Mouse (Mus musculus) spleen, postnatal 10 days (tissue): ENCODE measurements around the gene Kctd6.
"Not testable (repeated sequence)": the region's sequence is repeated elsewhere in the genome, so short reads cannot be mapped to it uniquely, and the experiment has no call there.

Experiments used
- DNase-seq, 2 experiments: peaks; one replicate each; pipeline ENCODE4 v3.0.0; 2021 to 2022; ENCODE audit warnings: low spot score in 2 of 2

Gene Kctd6

DNA sequence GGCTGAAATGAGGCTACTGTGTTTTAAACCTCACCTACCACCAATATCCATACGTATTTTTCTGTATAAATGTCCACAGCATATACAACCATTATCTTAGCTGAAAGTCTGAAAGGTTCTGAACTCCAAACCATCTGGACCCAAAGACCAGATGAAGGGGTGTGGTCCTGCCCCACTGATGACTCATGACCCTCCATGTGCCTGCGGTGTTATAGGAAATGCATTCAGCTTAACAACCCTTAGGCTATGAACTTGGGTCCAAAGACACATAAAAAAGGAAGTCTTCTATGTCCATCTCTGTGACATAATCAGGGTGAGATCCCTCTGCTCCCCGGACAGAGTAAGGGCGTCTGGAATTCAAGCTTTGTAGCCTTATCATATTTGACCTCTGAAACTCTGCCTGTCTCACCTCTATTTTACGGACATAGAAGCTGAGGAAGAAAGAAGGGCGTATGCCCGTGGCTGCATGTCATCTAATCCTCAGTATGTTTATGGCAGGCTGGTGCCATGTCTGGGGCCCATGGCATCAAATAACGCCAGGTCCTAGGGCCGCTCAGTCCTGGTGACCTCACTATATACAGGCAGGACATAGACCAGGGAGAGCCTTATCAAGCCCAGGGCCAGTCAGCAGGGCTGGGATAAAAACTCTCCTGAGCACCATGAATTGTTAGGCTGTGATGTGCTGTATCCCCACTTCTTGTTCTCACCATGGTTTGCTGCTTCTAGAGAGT, 36.4 kb downstream of the Kctd6 start:
- no peak for DNase-seq

DNA sequence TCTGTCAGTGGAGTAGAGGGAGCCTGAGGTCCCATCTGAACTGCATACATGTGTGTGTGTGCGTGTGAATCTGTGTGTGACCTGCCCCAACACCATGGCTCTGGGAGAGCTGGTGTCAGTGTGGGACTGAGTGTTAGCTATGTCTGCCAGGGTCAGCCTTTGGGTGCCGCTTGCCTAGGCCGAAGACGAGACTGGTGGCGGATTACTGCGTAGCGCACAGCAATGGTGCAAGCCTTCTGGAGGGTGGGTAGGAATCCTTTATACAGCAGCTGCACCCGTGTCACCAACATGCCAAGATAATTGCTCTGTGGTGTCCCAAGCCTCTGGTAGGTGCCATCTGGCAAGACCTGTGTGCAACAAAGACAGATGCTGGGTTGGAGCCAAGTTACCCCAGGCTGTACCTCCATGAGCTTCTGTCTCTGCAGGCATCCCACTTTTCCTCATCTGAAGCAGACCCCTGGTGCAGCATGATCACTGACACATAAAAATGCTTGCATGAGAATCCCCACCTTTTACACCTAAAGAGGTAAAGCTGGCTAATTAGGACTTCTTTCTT, 37.5 kb downstream of the Kctd6 start:
- no peak for DNase-seq

GRCm38 (mm10) chr14:8255076-8255729, 41.3 kb downstream of the Kctd6 start:
- peak in 1 of 2 experiments; percentile 73 for DNase-seq

GRCm38 (mm10) chr14:8256072-8256471, 42.1 kb downstream of the Kctd6 start:
- DNase-seq, result no peak

DNA sequence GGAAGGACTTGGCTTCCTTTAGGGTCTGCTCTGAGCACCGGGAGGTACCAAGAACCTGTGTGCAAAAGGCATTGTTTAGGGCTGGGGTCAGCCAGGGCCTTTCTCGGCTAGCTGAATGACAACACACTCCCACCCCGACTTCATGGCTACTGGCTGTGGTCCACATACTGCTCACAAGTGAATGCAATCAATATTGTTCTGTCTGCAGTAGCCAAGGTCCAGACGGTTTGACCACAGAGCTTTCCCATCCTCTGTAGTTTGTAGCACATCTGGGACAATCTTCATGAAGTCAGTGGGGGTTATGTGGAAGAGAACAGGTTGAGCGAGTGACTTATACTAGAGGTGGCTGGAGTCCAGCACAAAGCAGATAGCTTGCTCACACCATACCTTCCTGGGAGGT, 42.9 kb downstream of the Kctd6 start:
- no peak for DNase-seq

GRCm38 (mm10) chr14:8257521-8258334, 43.8 kb downstream of the Kctd6 start:
- DNase-seq, result no peak

DNA sequence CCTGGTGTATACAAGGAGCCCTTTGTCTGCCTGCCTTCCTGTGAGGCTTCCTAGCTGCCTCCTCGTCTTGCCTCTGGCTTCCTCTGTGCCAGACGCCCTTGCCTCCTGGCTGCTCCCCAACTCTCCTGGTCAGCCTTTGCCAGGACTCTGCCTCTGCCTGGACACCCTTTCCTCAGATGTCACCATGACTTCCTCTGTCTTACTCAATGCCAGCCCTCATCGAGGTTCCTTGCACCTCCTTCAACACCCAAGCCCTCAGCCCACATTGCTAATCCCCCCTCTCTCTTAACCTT, 44.3 kb downstream of the Kctd6 start:
- DNase-seq, result no peak

GRCm38 (mm10) chr14:8258752-8259151, 44.8 kb downstream of the Kctd6 start:
- no peak for DNase-seq

DNA sequence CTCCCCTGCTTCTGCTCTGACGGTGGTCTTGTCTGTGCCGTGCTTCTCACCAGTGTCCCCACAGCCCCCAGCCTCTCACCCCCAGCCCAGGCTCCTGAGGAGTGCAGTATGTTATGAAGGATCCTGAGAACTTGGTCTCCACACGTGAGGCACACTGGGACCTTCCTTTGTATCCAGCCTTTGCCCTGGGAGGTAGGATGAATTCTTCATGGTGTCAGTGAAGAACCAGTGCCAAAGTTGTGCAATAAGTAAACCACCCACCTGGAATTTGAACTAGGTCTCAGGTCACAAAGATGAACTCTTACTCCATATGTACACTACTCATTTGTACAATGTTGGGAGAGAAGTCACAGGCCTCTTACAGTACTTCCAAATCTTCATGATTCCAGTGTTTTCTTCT, 45.2 kb downstream of the Kctd6 start, which contains the start of gene Acox2:
Acox2 (minus strand) TSS at position 188 of the 400 bp plus-strand sequence.
- no peak for DNase-seq

DNA sequence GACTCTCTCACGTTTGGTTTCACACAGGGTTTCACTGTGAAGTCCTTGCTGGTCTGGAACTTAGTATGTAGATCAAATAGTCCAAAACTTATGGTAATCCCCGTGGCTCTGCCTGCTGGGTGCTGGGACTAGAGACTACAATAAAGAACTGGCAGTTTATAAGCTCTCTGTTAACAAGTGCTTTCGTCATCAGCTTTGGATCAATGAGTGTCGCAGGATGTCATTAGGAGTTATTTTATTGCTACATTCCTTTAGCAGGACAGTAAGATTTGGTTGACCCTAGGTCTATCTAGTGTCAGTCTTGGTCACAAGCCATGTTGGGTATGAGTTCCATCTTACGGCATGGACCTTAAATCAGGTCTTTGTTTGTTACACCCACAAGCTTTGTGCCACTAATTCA, 46.3 kb downstream of the Kctd6 start:
- no peak for DNase-seq

GRCm38 (mm10) chr14:8262242-8262641, 48.3 kb downstream of the Kctd6 start:
- DNase-seq, result no peak

DNA sequence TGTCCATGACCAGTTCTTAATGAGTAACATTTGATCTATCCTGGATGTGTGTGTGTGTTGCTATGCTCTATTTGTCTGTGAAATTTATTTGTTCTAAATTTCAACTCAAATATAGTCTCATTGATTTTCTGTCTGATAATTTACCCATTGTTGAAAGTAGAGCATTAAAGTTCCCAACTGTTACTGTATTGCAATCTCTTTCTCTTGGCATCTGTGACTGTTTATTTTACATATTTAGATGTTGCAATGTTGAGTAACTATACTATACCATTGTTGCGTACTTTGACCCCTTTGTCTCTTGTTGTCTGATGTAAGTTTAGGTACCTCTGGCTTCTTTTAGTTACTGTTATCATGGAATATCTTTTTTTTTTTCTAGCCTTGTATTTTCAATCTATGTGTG, 50.4 kb downstream of the Kctd6 start:
- no peak for DNase-seq

DNA sequence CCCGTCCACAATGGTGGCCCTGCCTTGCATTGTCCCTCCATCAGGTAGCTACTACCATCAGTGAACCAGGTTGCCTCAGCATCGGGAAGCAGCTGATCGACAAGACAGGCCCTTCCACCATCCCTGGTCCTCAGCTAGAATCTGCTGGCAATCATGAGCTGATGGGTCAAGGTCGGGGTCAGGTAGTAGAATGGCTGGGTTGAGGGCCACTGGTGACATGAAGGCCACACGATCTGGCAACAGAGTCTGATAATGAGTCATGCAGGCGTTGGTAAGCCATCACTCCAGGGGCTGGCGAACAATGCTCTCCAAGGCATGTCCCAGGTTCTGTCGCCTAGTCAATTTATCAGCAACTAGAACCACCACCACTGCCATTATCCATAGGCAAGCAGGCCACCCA, 57.3 kb downstream of the Kctd6 start:
- DNase-seq, result not testable (repeated sequence)
